Mouse (Mus musculus): ENCODE data around the gene Tmem40.

- no peak for TF ChIP-seq MAX (IDR thresholded peaks at IDR 0.05; ENCODE audit: low read depth)
- no peak for TF ChIP-seq MYOD1 (IDR thresholded peaks at IDR 0.05; ENCODE audit: control insufficient read depth in 1 of 3, insufficient read length in 2 of 3, low read depth in 2 of 3)
- TF ChIP-seq E2F4 (IDR thresholded peaks at IDR 0.05; ENCODE audit: insufficient read depth), result no peak
- no peak for TF ChIP-seq CEBPB (IDR thresholded peaks at IDR 0.05; ENCODE audit: insufficient read depth, poor library complexity, severe bottlenecking)
- no peak for TF ChIP-seq POLR2A (IDR thresholded peaks at IDR 0.05; ENCODE audit: insufficient read length, low read depth)
- no peak for TF ChIP-seq POLR2AphosphoS2 (IDR thresholded peaks at IDR 0.05; ENCODE audit: insufficient read length, low read depth)
These were observed 14.2 kb upstream of the Tmem40 start for GRCm38 (mm10) chr6:115776363-115776762.
